ENCODE assay signal across 8 mouse cellular contexts in genomic region chr6:18031509-18032010, GRCm38 (mm10). TPM values are rescaled to one million over a fixed set of nuclear protein-coding genes. Genes with fewer than 3 reads are reported as not detected.
A peak's percentile ranks its signal among the peaks of the same experiment; 100 is the strongest.
DNase-seq lines count a peak whose midpoint lies in the region; ATAC-seq and TF ChIP-seq lines count a peak whose summit lies in the region.

No protein-coding gene starts in this region.

- WGBS in embryonic facial prominence, embryonic 14.5 days = under 1% methylated on average over 21 of the region's 29 CpGs
- under 1% methylated on average over 28 of the region's 29 CpGs for WGBS in heart, embryonic 12.5 days
- WGBS in liver, embryonic 14.5 days (ENCODE audit: insufficient replicate concordance) = 1% methylated on average over 29 of the region's 29 CpGs

- H3K4me2 ChIP-seq in embryonic facial prominence, embryonic 14.5 days (ENCODE audit: low read depth, low read length) = peak overlapping the region; percentile 96
- H3K4me2 ChIP-seq in heart, embryonic 12.5 days = peak overlapping the region; percentile 88
- H3K4me2 ChIP-seq in liver, embryonic 14.5 days (ENCODE audit: low read depth) = peak overlapping the region; percentile 0

- peak; percentile 49 for DNase-seq in adrenal gland, postnatal 14 days
- DNase-seq in embryonic facial prominence, embryonic 14.5 days (ENCODE audit: low spot score) = peak; percentile 75
- DNase-seq in kidney, adult 9 months = peak; percentile 31
- no peak for DNase-seq in liver, embryonic 14.5 days (ENCODE audit: low read depth in 3 of 3, low spot score in 3 of 3)
- peak; percentile 54 for DNase-seq in neural tube, embryonic 10.5 days (ENCODE audit: extremely low spot score, low spot score)
- DNase-seq in testis, postnatal 10 days (ENCODE audit: low spot score) = peak; percentile 77
- no peak for DNase-seq in spleen, postnatal 14 days (ENCODE audit: low spot score in 2 of 2)

- H3K36me3 ChIP-seq in embryonic facial prominence, embryonic 14.5 days (ENCODE audit: control insufficient read depth, insufficient read depth, low read length) = no peaks in the 10 kb centered on the region
- H3K36me3 ChIP-seq in heart, embryonic 12.5 days = no peaks in the 10 kb centered on the region
- no peaks in the 10 kb centered on the region for H3K36me3 ChIP-seq in liver, embryonic 14.5 days (replicated peaks; ENCODE audit: control insufficient read depth, insufficient read depth, low read depth)

- no peak for TF ChIP-seq CTCF in liver, embryonic 14.5 days (IDR thresholded peaks at IDR 0.05; ENCODE audit: low read depth)

- H3K4me1 ChIP-seq in embryonic facial prominence, embryonic 14.5 days (ENCODE audit: control insufficient read depth, insufficient read depth, low read length) = peaks cover 14% of the 10 kb centered on the region; the same call in 1 of the 2 replicates
- peaks cover 15% of the 10 kb centered on the region for H3K4me1 ChIP-seq in heart, embryonic 12.5 days (replicated peaks)
- H3K4me1 ChIP-seq in liver, embryonic 14.5 days (replicated peaks; ENCODE audit: control insufficient read depth in 2 of 2, insufficient read depth in 2 of 2, low read length in 1 of 2) = peaks cover 0 to 4% of the 10 kb centered on the region in 2 experiments; a peak in 1 of 4 replicates

- H3K9ac ChIP-seq in embryonic facial prominence, embryonic 14.5 days (ENCODE audit: low read depth, low read length) = peak overlapping the region; percentile 49; the same call in 1 of the 2 replicates
- peak overlapping the region; percentile 53 for H3K9ac ChIP-seq in heart, embryonic 12.5 days
- no peak overlapping the region for H3K9ac ChIP-seq in liver, embryonic 14.5 days (replicated peaks)

- peaks cover 46% of the 10 kb centered on the region for H3K27me3 ChIP-seq in embryonic facial prominence, embryonic 14.5 days (replicated peaks; ENCODE audit: control insufficient read depth, insufficient read depth, low read length)
- peaks cover 27% of the 10 kb centered on the region; the same call in 1 of the 2 replicates for H3K27me3 ChIP-seq in heart, embryonic 12.5 days (replicated peaks)
- peaks cover 39% of the 10 kb centered on the region for H3K27me3 ChIP-seq in liver, embryonic 14.5 days (ENCODE audit: control insufficient read depth, insufficient read depth, low read length)

- H3K4me3 ChIP-seq in embryonic facial prominence, embryonic 14.5 days (ENCODE audit: low read depth, low read length) = peak overlapping the region; percentile 54
- H3K4me3 ChIP-seq in heart, embryonic 12.5 days = peak overlapping the region; percentile 51
- peak overlapping the region in 1 of 2 experiments; percentile 10; a peak in 1 of 4 replicates for H3K4me3 ChIP-seq in liver, embryonic 14.5 days (ENCODE audit: insufficient read depth in 1 of 2, low read depth in 2 of 2, low read length in 2 of 2)

- H3K9me3 ChIP-seq in embryonic facial prominence, embryonic 14.5 days (ENCODE audit: control insufficient read depth, low read length) = no peaks in the 10 kb centered on the region
- H3K9me3 ChIP-seq in heart, embryonic 12.5 days (replicated peaks) = no peaks in the 10 kb centered on the region
- no peaks in the 10 kb centered on the region for H3K9me3 ChIP-seq in liver, embryonic 14.5 days (ENCODE audit: control insufficient read depth, low read length)

- H3K27ac ChIP-seq in embryonic facial prominence, embryonic 14.5 days (replicated peaks; ENCODE audit: low read depth, low read length) = no peak overlapping the region
- H3K27ac ChIP-seq in heart, embryonic 12.5 days (ENCODE audit: poor library complexity, severe bottlenecking) = no peak overlapping the region
- no peak overlapping the region for H3K27ac ChIP-seq in liver, embryonic 14.5 days

- peak; percentile 74 for ATAC-seq in embryonic facial prominence, embryonic 14.5 days (ENCODE audit: low read depth)
- ATAC-seq in heart, embryonic 12.5 days (ENCODE audit: insufficient number of reproducible peaks, low FRiP score) = peak; percentile 78
- ATAC-seq in liver, embryonic 14.5 days (ENCODE audit: insufficient read depth) = peak; percentile 26; the same call in 1 of the 2 replicates

- TF ChIP-seq EP300 in liver, embryonic 14.5 days (IDR thresholded peaks at IDR 0.05; ENCODE audit: low read depth) = no peak

RNA-seq across cellular contexts. Expression of gene Wnt2, which starts 1.2 kb away (rescaled TPM):
- total RNA-seq in adrenal gland, postnatal 14 days (2021) = 0.68 and 0.82 TPM in 2 replicates
- 7.0 and 8.7 TPM in 2 replicates for polyA plus RNA-seq in embryonic facial prominence, embryonic 14.5 days (2014; fragmentation: Nextera tagmentation; extraction: Ambion mirVana)
- 6.6 TPM in 2 replicates for polyA plus RNA-seq in heart, embryonic 12.5 days (2016; fragmentation: Nextera tagmentation; extraction: Ambion mirVana)
- 0.60 and 0.66 TPM in 2 replicates for polyA plus RNA-seq in liver, embryonic 14.5 days (2012; rRNA removed)
- polyA plus RNA-seq in liver, embryonic 14.5 days (2014; fragmentation: Nextera tagmentation; extraction: Ambion mirVana) = 1.6 TPM in 2 replicates

Comparison
In these comparisons a context has a peak if more than half of its experiments do, and no peak if none do; other contexts are left out.
1. DNase-seq: peak in adrenal gland, postnatal 14 days (single experiment), embryonic facial prominence, embryonic 14.5 days (single experiment), kidney, adult 9 months (single experiment), neural tube, embryonic 10.5 days (single experiment) and testis, postnatal 10 days (single experiment); none in liver, embryonic 14.5 days (0 of 3) and spleen, postnatal 14 days (0 of 2).
2. ATAC-seq: peak in every context shown above with its lines; median percentile 78 in heart, embryonic 12.5 days; 74 in embryonic facial prominence, embryonic 14.5 days; 26 in liver, embryonic 14.5 days.
3. H3K4me2 ChIP-seq: peak in every context shown above with its lines; median percentile 96 in embryonic facial prominence, embryonic 14.5 days; 88 in heart, embryonic 12.5 days; 0 in liver, embryonic 14.5 days.